Mouse (Mus musculus): Measurements from ENCODE around the gene Pex3. TPM values are rescaled to one million over a fixed set of nuclear protein-coding genes. Genes with fewer than 3 reads are reported as not detected.
A peak's percentile ranks its signal among the peaks of the same experiment; 100 is the strongest.
"Not testable (repeated sequence)": the region's sequence is repeated elsewhere in the genome, so short reads cannot be mapped to it uniquely, and the experiment has no call there.

Gene Pex3
- total and polyA plus RNA-seq, 3 experiments = 9.2 to 44.4 (median 32.2) TPM

GRCm38 (mm10) chr10:13536706-13537105, 16.2 kb downstream of the Pex3 start:
- DNase-seq = no peak

- no peak for DNase-seq
Observed at GRCm38 (mm10) chr10:13534751-13535150, 18.2 kb downstream of the Pex3 start.

GRCm38 (mm10) chr10:13528155-13528554, 24.8 kb downstream of the Pex3 start:
- no peak for DNase-seq

- no peak for DNase-seq
Observed at GRCm38 (mm10) chr10:13521857-13522256, 31.1 kb downstream of the Pex3 start.

- DNase-seq = no peak
Observed at GRCm38 (mm10) chr10:13502371-13502770, 50.6 kb downstream of the Pex3 start.

GRCm38 (mm10) chr10:13501533-13501932, 51.4 kb downstream of the Pex3 start:
- DNase-seq = not testable (repeated sequence)

GRCm38 (mm10) chr10:13500938-13501496, 51.9 kb downstream of the Pex3 start:
- DNase-seq = peak; percentile 92

- no peak for DNase-seq
Observed at GRCm38 (mm10) chr10:13500473-13500872, 52.5 kb downstream of the Pex3 start.

- DNase-seq = no peak
Observed at GRCm38 (mm10) chr10:13499331-13499730, 53.6 kb downstream of the Pex3 start, which contains the start of gene Fuca2. TSS of gene Fuca2 (plus strand) at chr10:13499540.

GRCm38 (mm10) chr10:13496315-13496714, 56.6 kb downstream of the Pex3 start:
- DNase-seq = no peak

GRCm38 (mm10) chr10:13493978-13494686, 58.8 kb downstream of the Pex3 start:
- DNase-seq = no peak

- peak; percentile 53 for DNase-seq
Observed at GRCm38 (mm10) chr10:13489671-13490070, 63.3 kb downstream of the Pex3 start.

- no peak for DNase-seq
Observed at GRCm38 (mm10) chr10:13485958-13486357, 67.0 kb downstream of the Pex3 start.

GRCm38 (mm10) chr10:13479341-13479740, 73.6 kb downstream of the Pex3 start:
- DNase-seq = no peak

GRCm38 (mm10) chr10:13475121-13475520, 77.8 kb downstream of the Pex3 start:
- no peak for DNase-seq

- no peak for DNase-seq
Observed at GRCm38 (mm10) chr10:13474568-13474955, 78.4 kb downstream of the Pex3 start.

Other genes with a start within 250 kb of the Pex3 start
- 10 to 100 TPM; 26.8 to 27.2 TPM for gene Phactr2, start 78.7 kb downstream of the Pex3 start, total RNA-seq (2021)
- gene Phactr2, start 78.7 kb downstream of the Pex3 start, polyA plus RNA-seq (2012; rRNA removed) = 6.4 and 8.0 TPM in 2 replicates
- gene Fuca2, start 53.6 kb downstream of the Pex3 start, total RNA-seq (2021) = 10 to 100 TPM; 19.6 to 22.3 TPM
- gene Fuca2, start 53.6 kb downstream of the Pex3 start, polyA plus RNA-seq (2012; rRNA removed) = 8.9 and 11.7 TPM in 2 replicates
- gene Adat2, start 248 bp downstream of the Pex3 start, total RNA-seq (2021) = 1 to 10 TPM; 3.2 to 4.8 TPM
- 1.4 and 1.6 TPM in 2 replicates for gene Adat2, start 248 bp downstream of the Pex3 start, polyA plus RNA-seq (2012; rRNA removed)

Data from adrenal gland, adult 2 months (tissue).